Mouse (Mus musculus): ENCODE results near the gene Sestd1. TPM values are rescaled to one million over a fixed set of nuclear protein-coding genes. Genes with fewer than 3 reads are reported as not detected.

Gene Sestd1
- polyA plus RNA-seq, 1 experiment, result 76.6 TPM

DNA sequence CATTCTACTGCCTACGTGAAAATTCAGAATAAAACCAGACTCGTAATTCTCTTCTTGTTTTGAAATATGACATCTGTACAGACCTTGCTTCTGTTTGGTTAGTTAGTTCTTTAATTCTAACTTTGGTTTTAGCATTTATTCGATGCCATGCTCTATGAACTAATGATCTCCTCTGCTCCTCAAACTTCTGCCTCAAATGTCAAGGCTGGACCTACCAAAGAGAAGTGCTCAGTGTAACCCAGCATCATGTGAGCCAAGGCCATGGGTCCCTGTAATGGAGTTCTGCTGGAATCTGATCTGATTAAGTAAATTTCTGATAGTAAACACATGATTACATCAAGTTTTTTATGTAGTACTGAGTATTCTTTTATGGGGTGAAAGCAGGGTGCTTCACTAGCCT, 88.6 kb downstream of the Sestd1 start:
- Histone ChIP-seq H3K4me1 (ENCODE audit: control insufficient read depth, insufficient read depth, low read length) (no peaks in the 10 kb centered on the region), H3K4me3 (ENCODE audit: insufficient read depth, low read depth, low read length) (no peak overlapping the region), H3K27ac (ENCODE audit: insufficient read depth, low read depth, low read length) (no peak overlapping the region)
- no peak for TF ChIP-seq POLR2A (IDR thresholded peaks at IDR 0.05; ENCODE audit: insufficient read depth, low read depth, low read length)
- TF ChIP-seq CTCF (IDR thresholded peaks at IDR 0.05; ENCODE audit: insufficient read depth, low read depth, low read length), result no peak
- 100% methylated on average over 3 of the region's 3 CpGs for WGBS

DNA sequence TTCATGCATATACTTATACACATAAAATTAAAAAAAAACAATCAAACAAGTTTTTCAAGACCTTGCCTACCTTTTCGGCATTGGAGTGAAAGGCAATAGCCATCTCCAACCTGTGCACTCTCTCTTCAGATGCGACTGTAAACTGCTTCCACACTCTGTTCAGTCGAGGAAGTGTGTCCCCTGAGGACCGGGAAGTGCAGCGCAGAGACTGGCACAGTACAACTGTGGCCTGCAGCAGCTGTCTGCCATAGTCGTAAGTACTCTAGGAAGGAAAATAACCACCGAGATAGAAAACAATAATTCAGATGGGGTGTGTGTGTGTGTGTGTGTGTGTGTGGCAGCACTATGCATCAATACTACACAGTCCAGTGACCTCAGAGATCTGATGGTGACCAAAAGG, 89.5 kb downstream of the Sestd1 start:
- Histone ChIP-seq H3K4me3 (ENCODE audit: insufficient read depth, low read depth, low read length) (no peak overlapping the region), H3K27ac (ENCODE audit: insufficient read depth, low read depth, low read length) (no peak overlapping the region), H3K4me1 (ENCODE audit: control insufficient read depth, insufficient read depth, low read length) (no peaks in the 10 kb centered on the region)
- TF ChIP-seq CTCF (IDR thresholded peaks at IDR 0.05; ENCODE audit: insufficient read depth, low read depth, low read length) (no peak), POLR2A (IDR thresholded peaks at IDR 0.05; ENCODE audit: insufficient read depth, low read depth, low read length) (no peak)
- 95% methylated on average over 7 of the region's 7 CpGs for WGBS

DNA sequence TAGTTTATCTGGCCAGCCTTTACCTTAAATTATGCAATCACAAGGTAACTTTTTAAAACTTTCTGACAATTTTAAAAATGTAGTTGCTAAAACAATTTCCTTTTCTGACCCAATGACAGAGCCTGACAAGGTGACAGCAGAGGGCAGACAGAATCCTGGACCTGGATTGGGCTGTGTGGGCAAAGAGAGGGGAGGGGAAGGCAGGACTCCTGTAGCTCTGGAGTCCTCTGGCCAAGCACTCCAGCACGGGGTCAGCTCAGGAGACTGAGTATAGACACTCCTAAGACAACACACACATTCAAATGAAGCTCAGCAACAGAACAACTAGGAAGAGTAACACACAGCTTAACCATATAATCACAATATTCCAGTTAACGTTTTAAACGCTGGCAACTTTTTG, 90.1 kb downstream of the Sestd1 start:
- 89% methylated on average over 3 of the region's 3 CpGs for whole genome bisulfite sequencing
- Histone ChIP-seq H3K4me3 (ENCODE audit: insufficient read depth, low read depth, low read length) (no peak overlapping the region), H3K4me1 (ENCODE audit: control insufficient read depth, insufficient read depth, low read length) (peaks cover 3% of the 10 kb centered on the region; the same call in 1 of the 2 replicates), H3K27ac (ENCODE audit: insufficient read depth, low read depth, low read length) (no peak overlapping the region)
- TF ChIP-seq CTCF (IDR thresholded peaks at IDR 0.05; ENCODE audit: insufficient read depth, low read depth, low read length), result no peak
- TF ChIP-seq POLR2A (IDR thresholded peaks at IDR 0.05; ENCODE audit: insufficient read depth, low read depth, low read length), result no peak

DNA sequence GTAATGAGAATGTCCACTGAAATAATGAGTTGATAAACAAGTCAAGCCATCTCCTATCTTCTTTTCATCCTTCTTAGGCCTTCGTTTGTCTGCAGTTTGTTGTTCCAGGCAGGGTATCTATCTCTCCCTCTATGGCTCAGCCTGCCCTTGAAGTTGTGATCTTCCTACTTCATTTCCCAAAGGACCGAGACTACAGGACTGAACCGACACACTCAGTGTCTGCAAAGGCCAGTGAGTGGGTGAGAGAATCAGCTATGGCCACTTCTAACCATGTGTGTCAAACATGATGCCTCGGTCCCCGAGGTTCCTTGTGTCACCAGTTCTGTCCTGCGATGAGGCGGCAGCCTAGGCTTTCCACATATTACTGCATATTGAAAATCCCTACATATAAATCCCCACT, 90.7 kb downstream of the Sestd1 start:
- 93% methylated on average over 7 of the region's 7 CpGs for WGBS
- no peak overlapping the region for H3K27ac ChIP-seq (ENCODE audit: insufficient read depth, low read depth, low read length)
- TF ChIP-seq POLR2A (IDR thresholded peaks at IDR 0.05; ENCODE audit: insufficient read depth, low read depth, low read length) (no peak), CTCF (IDR thresholded peaks at IDR 0.05; ENCODE audit: insufficient read depth, low read depth, low read length) (no peak)
- peaks cover 3% of the 10 kb centered on the region; the same call in 1 of the 2 replicates for H3K4me1 ChIP-seq (ENCODE audit: control insufficient read depth, insufficient read depth, low read length)
- no peak overlapping the region for H3K4me3 ChIP-seq (ENCODE audit: insufficient read depth, low read depth, low read length)

DNA sequence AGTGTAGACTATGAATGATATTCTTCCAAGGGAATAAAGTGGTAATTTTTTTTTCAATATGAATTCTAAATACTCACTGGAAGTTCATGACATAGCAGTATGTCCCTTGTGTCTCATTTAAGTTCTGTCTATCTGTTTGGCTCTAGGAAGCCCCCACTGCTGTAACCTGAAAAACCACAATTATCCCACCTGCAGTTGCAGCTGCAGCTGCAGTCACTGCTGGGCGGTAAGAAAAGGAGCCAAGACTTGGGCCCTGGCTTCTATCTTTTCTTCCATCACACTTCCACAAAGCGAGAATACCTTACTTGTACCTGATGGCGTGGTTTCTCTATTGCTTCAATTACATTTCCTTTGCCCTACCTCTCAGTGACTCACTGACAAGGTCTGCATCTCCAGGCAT, 92.9 kb downstream of the Sestd1 start:
- Histone ChIP-seq H3K27ac (ENCODE audit: insufficient read depth, low read depth, low read length) (no peak overlapping the region), H3K4me1 (ENCODE audit: control insufficient read depth, insufficient read depth, low read length) (peaks cover 5% of the 10 kb centered on the region; the same call in 1 of the 2 replicates), H3K4me3 (ENCODE audit: insufficient read depth, low read depth, low read length) (no peak overlapping the region)
- TF ChIP-seq POLR2A (IDR thresholded peaks at IDR 0.05; ENCODE audit: insufficient read depth, low read depth, low read length) (no peak), CTCF (IDR thresholded peaks at IDR 0.05; ENCODE audit: insufficient read depth, low read depth, low read length) (no peak)
- WGBS, result 93% methylated on average over 3 of the region's 3 CpGs

DNA sequence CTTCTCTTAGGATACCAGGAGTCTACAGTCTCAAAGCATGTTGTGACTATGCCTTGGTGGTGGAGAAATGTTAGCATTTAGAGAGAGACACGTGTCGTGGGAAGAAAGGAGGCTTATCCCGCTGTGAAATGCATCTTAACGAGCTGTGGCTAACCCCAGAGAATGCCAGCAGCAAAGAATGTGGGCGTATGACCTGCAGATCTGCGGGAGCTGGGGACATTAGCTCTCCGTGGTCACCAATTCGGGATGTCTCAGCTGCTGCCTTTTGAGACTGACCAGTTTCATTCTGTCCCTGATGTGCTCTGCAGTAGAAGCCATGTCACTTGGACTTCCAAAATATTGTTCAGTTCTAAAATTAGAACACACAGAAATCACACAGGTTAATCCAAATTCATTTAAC, 93.5 kb downstream of the Sestd1 start:
- TF ChIP-seq POLR2A (IDR thresholded peaks at IDR 0.05; ENCODE audit: insufficient read depth, low read depth, low read length) (no peak), CTCF (IDR thresholded peaks at IDR 0.05; ENCODE audit: insufficient read depth, low read depth, low read length) (no peak)
- H3K4me3 ChIP-seq (ENCODE audit: insufficient read depth, low read depth, low read length), result no peak overlapping the region
- 53% methylated on average over 8 of the region's 8 CpGs for WGBS
- H3K27ac ChIP-seq (ENCODE audit: insufficient read depth, low read depth, low read length), result no peak overlapping the region
- H3K4me1 ChIP-seq (ENCODE audit: control insufficient read depth, insufficient read depth, low read length), result peaks cover 5% of the 10 kb centered on the region; the same call in 1 of the 2 replicates

DNA sequence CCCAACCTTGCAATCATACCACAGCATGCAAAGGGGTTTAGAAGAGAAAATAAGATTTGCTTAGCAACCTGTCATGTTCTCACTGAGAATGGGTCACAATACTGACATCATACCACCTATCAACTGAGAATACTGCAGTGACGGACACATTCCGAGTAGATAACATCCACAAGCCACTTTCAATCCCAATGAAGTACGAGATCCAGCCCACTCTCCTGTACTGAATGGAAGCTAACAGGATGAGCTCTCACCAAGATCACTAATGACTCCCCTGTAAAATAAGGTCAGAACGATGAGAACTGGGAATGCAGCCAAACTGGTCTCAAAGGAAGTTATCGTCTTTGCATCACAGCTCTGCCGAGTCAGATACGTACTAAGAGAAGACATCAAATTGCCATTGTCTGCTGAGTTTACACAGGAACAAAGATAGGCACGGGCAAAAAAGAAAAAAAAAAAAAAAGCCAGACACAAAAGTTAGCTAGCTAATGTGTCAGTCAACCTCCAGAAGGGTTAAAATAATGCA, 96.3 kb downstream of the Sestd1 start:
- Histone ChIP-seq H3K4me3 (ENCODE audit: insufficient read depth, low read depth, low read length) (no peak overlapping the region), H3K4me1 (ENCODE audit: control insufficient read depth, insufficient read depth, low read length) (peaks cover 5% of the 10 kb centered on the region; the same call in 1 of the 2 replicates), H3K27ac (ENCODE audit: insufficient read depth, low read depth, low read length) (peak overlapping the region; percentile 69; the same call in 1 of the 2 replicates)
- WGBS, result 25% methylated on average over 8 of the region's 8 CpGs
- TF ChIP-seq CTCF (IDR thresholded peaks at IDR 0.05; ENCODE audit: insufficient read depth, low read depth, low read length) (no peak), POLR2A (IDR thresholded peaks at IDR 0.05; ENCODE audit: insufficient read depth, low read depth, low read length) (no peak)

DNA sequence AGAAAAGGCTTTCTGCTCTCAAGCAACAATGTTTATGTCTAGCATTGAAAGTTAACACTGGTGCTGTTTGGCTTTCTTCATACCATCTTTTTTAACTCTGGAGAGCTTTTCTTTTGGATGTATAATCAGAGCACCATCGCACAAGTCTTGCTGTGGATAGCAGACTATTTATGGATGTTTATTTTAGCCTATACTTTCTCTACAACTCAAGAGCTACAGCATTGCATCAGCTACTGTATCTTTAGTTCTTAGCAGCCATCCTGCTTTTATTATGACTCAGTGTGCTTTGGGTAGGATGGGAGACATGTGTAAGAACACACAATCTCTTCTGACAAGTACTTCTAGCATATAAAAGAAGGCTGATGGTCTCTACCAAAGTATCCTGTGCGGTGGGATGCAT, 96.7 kb downstream of the Sestd1 start:
- no peak for TF ChIP-seq POLR2A (IDR thresholded peaks at IDR 0.05; ENCODE audit: insufficient read depth, low read depth, low read length)
- no peak for TF ChIP-seq CTCF (IDR thresholded peaks at IDR 0.05; ENCODE audit: insufficient read depth, low read depth, low read length)
- no peak overlapping the region for H3K4me3 ChIP-seq (ENCODE audit: insufficient read depth, low read depth, low read length)
- peak overlapping the region; percentile 69; the same call in 1 of the 2 replicates for H3K27ac ChIP-seq (ENCODE audit: insufficient read depth, low read depth, low read length)
- peaks cover 5% of the 10 kb centered on the region; the same call in 1 of the 2 replicates for H3K4me1 ChIP-seq (ENCODE audit: control insufficient read depth, insufficient read depth, low read length)
- 49% methylated on average over 2 of the region's 2 CpGs for WGBS

DNA sequence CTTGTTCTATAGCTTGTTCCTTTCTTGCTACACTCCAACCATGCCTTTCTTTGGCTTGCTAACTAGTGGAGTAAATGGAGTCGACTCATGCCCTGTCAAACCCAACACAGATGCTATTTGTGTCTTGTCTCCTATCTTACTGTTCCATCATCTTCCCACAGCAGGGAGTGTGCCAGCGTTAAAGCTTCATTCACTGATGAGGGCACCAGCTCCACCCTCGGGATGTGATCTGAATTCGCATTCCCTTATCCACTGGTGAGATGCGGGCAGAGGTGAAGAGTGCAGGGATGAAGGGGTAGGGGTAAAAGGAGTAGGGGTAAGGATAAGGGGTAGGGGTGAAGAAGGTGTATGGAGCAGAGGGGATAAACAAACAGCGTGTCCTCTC, 97.4 kb downstream of the Sestd1 start:
- WGBS, result 70% methylated on average over 6 of the region's 6 CpGs
- no peak for TF ChIP-seq CTCF (IDR thresholded peaks at IDR 0.05; ENCODE audit: insufficient read depth, low read depth, low read length)
- H3K27ac ChIP-seq (ENCODE audit: insufficient read depth, low read depth, low read length), result 0 out of 2 replicates have a peak overlapping the region, but pooled peaks have one; percentile 5
- peaks cover 5% of the 10 kb centered on the region; the same call in 1 of the 2 replicates for H3K4me1 ChIP-seq (ENCODE audit: control insufficient read depth, insufficient read depth, low read length)
- no peak overlapping the region for H3K4me3 ChIP-seq (ENCODE audit: insufficient read depth, low read depth, low read length)

Data from olfactory bulb, adult 2 months (tissue).